Mouse (Mus musculus) erythroid progenitor cell, adult 5-6 weeks (primary cell): ENCODE data around the gene Zfp958. TPM values are rescaled to one million over a fixed set of nuclear protein-coding genes. Genes with fewer than 3 reads are reported as not detected.
"Not testable (repeated sequence)": the region's sequence is repeated elsewhere in the genome, so short reads cannot be mapped to it uniquely, and the experiment has no call there.

Experiments used
- ATAC-seq: replicated peaks from 2 replicates; pipeline ENCODE4 v1.8.0; 2016; ENCODE audit warnings: moderate number of reproducible peaks, mild to moderate bottlenecking, moderate TSS enrichment, inconsistent platforms; ENCODE audit not compliant: poor library complexity, low FRiP score, severe bottlenecking
- total RNA-seq, 2 experiments: library from RNA; stranded (forward) in 1 of 2; stranded (reverse) in 1 of 2; fragments of 150-400 nt in 1 of 2; fragments of 186-747, 209-891 nt in 1 of 2; gene quantifications; 2 replicates each; pipeline versions ENCODE4 v1.2.3 to v1.2.4; 2015 to 2017; ENCODE audit warnings: low replicate concordance in 2 of 2

Zfp958 gene
- 5.9 and 7.6 TPM in 2 replicates for total RNA-seq (2015; ENCODE audit: low replicate concordance)
- 1.9 and 11.7 TPM in 2 replicates for total RNA-seq (2017; ENCODE audit: low replicate concordance)

- peak; percentile 100 for ATAC-seq
Observed at GRCm38 (mm10) chr8:4612932-4613853, at the start of gene Zfp958. TSS of gene Zfp958 (plus strand) at chr8:4613167.

DNA sequence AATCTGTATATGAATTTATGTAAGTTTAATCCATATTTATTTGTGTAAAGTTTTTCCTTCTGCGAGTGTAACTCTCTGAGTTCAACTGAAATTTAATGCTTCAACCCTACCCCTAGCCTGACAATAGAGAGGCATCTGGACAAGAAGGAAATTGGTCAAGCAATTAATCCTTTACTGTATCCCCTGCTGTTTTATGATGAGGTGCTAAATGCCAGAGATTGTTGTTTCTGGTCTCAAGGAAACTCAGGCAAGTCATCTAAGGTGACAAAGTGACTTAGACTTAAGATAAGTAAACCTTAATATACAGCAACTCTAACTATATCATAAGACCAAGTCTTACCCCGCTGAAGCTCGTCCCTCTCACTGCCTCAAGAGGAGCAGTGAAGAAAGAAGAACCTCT is 31.0 kb upstream of the Zfp958 start:
- ATAC-seq = no peak

DNA sequence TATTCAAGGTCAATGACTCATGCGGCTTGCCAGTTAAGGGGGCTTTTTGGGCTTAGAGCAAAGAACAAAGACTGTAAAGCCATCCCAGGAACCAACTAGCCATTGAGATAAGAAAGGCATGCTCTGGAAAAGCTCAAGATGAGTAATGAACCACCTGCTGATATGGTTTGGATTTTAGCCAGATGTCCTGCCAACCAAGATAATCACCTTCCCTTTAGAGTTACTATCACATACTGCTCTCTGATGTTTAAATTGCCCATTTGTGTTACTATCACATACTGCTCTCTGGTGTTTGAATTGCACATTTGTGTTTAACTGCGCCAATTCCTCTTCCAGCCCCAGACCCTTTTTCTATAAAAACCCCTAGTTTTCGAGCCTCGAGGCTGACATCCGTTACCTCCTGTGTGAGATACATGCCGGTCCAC is 30.2 kb upstream of the Zfp958 start:
- no peak for ATAC-seq

DNA sequence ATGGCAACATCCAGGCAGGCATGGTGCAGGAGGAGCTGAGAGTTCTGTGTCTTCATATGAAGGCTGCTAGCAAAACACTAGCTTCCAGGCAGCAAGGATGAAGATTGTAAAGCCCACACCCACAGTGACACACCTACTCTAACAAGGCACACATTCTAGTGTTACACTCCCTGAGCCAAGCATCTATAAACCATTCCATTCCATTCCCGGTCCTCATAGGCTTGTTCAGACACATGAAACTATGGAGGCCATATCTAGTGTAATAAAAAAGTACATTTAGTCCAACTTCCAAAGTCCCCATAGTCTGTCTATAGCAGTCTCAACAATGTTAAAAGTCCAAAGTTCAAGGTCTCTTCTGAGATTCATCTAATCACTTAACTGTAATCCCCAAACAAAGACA is 28.3 kb upstream of the Zfp958 start:
- no peak for ATAC-seq

- no peak for ATAC-seq
Observed at GRCm38 (mm10) chr8:4586356-4586755, 26.6 kb upstream of the Zfp958 start.

GRCm38 (mm10) chr8:4588165-4589000 is 24.6 kb upstream of the Zfp958 start:
- no peak; the same call in 1 of the 2 replicates for ATAC-seq

DNA sequence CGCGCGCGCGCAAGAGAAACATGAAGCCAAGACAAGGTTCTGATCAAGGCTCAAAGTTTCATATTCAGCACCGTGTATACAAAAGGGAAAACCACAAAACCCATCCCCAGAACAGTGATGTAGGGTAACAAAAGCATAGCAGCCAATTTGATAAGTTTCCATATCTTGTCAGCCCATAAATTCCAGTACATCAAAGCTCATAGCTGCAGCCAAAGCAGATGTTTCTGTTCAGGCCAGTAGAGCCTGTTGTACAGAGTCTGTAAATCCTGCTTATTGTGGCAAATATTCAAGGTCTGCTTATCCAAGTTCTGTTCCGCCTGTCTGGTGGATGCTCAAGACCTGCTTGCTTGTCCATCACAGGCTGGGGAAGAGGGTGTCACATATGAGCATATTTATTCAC is 4.1 kb upstream of the Zfp958 start:
- ATAC-seq = no peak

- not testable (repeated sequence) for ATAC-seq
Observed at GRCm38 (mm10) chr8:4611626-4612175, 1.3 kb upstream of the Zfp958 start.

DNA sequence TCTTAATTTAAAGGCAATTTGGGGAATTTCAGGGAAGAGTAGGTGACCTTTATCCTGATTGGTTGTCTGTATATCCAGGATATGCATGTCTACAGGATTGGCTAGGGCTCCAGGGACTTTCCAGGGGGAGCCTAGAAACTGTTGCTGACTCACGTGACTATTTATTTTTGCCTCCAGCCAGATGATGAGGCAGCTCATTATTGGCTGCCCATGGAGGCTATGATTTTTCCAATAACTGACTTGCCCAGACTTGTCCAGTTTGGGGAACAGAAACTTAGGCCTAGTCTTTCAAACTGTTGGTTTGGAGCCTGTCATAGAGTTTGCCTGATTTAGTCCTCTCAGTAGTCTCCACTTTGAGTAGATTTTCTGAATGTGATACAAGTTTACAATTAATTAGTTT is 14.4 kb downstream of the Zfp958 start:
- no peak for ATAC-seq

- no peak for ATAC-seq
Observed at GRCm38 (mm10) chr8:4637071-4637470, 24.1 kb downstream of the Zfp958 start.

DNA sequence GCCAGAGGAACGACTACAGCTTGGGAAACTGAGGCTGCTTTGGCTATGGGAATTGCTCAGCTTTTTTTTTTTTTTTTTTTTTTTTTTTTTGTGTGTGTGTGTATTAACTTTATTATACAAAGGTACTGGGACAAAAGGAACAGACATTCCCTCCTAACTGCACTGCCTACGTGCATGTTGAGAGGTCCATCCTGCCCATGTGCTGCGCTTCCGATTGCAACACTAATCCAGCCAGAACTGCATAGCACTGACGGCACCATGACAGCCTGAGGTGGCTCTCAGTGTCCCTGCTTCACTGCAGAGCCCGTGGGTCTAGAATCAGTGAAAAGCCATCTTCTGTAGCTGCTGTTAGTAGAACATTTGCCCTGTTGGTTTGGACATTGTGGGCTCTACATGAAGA is 30.0 kb downstream of the Zfp958 start:
- ATAC-seq = not testable (repeated sequence)

DNA sequence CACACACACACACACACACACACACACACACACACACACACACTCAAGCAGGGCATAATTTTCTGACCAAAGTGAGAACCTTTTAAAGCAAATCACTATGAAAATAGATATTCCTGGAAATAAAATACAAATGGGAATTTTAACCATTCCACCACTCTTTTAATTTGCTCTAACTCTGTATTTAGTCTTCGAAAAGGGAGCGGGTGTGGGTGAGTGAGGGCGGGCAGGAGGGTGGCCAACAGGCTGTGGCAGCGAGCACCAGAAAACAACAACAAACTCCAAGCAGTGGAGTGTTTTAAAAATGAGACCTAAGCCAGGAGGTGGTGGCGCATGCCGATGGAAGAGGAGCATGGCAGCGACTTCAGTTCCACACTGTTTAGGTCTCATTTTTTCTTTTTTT is 43.6 kb downstream of the Zfp958 start:
- no peak for ATAC-seq

DNA sequence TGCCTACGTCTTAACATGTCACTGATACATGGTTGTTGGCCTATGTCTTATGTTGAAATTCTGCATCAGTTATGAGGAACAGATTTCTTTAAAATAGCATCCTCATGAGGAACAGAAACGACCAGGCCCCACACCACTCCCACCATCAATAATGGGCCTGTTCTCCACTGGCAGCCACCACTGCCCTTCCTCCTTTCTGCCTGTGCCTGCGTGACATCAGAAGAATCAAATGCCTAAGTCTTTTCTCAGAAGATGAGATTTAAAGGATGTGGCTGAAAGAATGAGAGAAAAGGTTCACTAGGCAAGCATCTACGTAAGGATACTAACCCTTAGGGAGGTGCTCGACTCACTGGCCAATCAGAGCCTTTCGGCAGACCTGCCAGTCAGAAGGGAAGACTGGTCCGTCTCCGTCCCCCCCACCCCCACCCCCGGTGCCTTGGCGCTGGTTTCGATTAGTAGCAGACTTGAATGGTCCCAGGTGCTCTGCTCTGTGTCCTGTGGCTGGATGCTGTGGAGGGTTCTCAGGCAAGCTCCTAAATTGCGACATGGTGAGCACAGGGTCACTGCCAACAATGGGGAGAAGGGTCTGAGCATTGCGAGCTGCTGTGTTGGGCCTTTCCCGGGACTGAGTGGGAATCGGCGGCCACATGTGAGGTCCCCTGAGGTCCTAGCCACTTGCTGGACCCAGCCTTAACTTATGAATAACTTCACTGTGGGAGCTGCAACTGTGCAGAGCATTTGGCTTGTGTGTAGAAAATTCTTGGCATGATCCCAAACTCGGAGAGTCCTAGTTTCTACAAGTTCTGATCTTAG is 62.4 kb downstream of the Zfp958 start:
- no peak for ATAC-seq

GRCm38 (mm10) chr8:4676586-4676985 is 63.6 kb downstream of the Zfp958 start:
- ATAC-seq = no peak

- peak; percentile 91 for ATAC-seq
Observed at GRCm38 (mm10) chr8:4677265-4678217, 64.6 kb downstream of the Zfp958 start.

DNA sequence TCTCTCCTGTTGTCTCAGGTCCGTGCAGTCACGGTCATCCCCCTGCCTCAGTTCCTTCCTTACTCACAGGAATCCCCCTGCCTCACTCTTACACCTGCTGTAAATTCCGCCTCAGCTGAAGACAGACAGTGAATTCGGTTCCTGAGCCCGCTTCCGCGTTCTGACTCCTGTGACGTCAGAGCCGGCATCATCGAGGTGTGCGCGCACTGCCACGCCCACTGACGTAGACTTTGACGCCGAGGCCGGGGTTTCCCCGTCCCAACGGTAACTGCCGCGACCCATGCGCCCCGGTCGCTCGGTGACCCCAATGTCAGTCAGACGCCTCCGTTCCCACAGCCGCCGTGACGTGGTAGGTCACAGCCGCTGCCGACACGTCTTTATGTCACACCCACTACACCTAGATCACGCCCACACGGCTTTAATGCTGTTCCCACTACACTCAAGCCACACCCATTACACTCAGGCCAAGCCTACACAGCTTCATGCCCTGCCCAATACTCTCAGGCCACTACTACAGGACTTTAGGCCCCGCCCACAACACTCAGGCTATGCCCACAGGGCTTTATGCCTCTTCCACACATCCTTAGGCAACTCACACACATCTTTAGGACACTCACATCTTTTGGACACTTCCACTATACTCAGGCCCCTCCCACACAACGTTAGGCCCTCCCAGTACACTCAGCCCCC is 65.4 kb downstream of the Zfp958 start:
- peak; percentile 76 for ATAC-seq

DNA sequence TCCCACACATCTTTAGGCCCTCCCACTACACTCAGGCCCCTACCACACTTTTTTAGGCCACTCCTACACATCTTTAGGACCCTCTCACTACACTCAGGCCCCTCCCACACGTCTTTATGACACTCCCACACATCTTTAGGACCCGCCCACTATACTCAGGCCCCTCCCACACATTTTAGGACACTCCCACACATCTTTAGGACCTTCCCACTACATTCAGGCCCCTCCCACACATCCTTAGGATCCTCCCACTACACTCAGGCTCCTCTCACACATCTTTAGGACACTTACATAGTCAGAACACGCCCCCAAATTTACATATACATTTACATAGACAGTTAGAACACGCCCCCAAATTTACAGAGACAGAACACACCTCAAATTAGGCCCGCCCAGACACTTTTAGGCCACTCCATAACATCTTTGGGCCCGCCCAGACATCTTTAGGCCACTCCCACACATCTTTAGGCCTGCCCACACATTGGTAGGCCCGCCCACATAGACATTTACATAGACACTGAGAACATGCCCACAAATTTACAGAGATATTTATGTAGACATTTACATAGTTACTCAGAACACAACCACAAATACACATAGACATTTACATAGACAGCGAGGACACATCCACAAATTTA is 66.1 kb downstream of the Zfp958 start:
- no peak for ATAC-seq
